Mouse (Mus musculus) lung, embryonic 14.5 days (tissue): ENCODE results near the gene Spdl1. TPM values are rescaled to one million over a fixed set of nuclear protein-coding genes. Genes with fewer than 3 reads are reported as not detected.

ENCODE experiments used
- ATAC-seq: fragments of 200-750 bp; cut with Nextera tagmentation; 2 replicates; pipeline ENCODE4 v1.8.0; 2017; ENCODE audit warnings: mild to moderate bottlenecking, moderate TSS enrichment, moderate library complexity; ENCODE audit not compliant: insufficient read depth
- DNase-seq: peaks from one replicate; pipeline ENCODE4 v3.0.0-alpha.2; 2015
- H3K27ac ChIP-seq: fragments of 300-500 bp; sonication (generic); 2 replicates; pipeline ENCODE4 v1.5.1; 2014; ENCODE audit warnings: low read depth, mild to moderate bottlenecking, moderate library complexity
- H3K27me3 ChIP-seq: fragments of 300-500 bp; sonication (generic); 2 replicates; pipeline ENCODE4 v1.6.1; 2014; ENCODE audit warnings: low read length, control low read depth; ENCODE audit not compliant: insufficient read depth
- H3K36me3 ChIP-seq: fragments of 300-500 bp; sonication (generic); 2 replicates; pipeline ENCODE4 v1.6.1; 2014; ENCODE audit warnings: control low read depth; ENCODE audit not compliant: insufficient read depth
- H3K4me1 ChIP-seq: fragments of 300-500 bp; sonication (generic); 2 replicates; pipeline ENCODE4 v1.6.1; 2014; ENCODE audit warnings: antibody characterized with exemption, control low read depth; ENCODE audit not compliant: insufficient read depth
- H3K4me2 ChIP-seq: fragments of 300-500 bp; sonication (generic); 2 replicates; pipeline ENCODE4 v1.6.1; 2014; ENCODE audit warnings: mild to moderate bottlenecking
- H3K4me3 ChIP-seq: fragments of 300-500 bp; sonication (generic); 2 replicates; pipeline ENCODE4 v1.5.1; 2014; ENCODE audit warnings: low read depth, low read length
- H3K9ac ChIP-seq: fragments of 300-500 bp; sonication (generic); 2 replicates; pipeline ENCODE4 v1.6.1; 2014
- H3K9me3 ChIP-seq: fragments of 300-500 bp; sonication (generic); 2 replicates; pipeline ENCODE4 v1.6.1; 2016; ENCODE audit warnings: low read depth, low read length, control low read depth
- CTCF ChIP-seq: IDR thresholded peaks from 2 replicates; pipeline ENCODE4 v1.5.1; 2016; ENCODE audit warnings: antibody characterized with exemption, low read depth
- WGBS: fragments of 180-500 bp; shearing (Covaris S2); extraction: QIAGEN DNeasy Blood & Tissue Kit; methylation state at CpG from one replicate; pipeline ENCODE4 v1.1.7; 2014; 5-methylcytosine and 5-hydroxymethylcytosine counted together
- polyA plus RNA-seq: library from polyadenylated mRNA; unstranded; fragments of >200 nt; fragmentation: Nextera tagmentation; extraction: Ambion mirVana; gene quantifications from 2 replicates; pipeline ENCODE4 v1.2.1, GENCODE M21; 2014

Gene Spdl1
- polyA plus RNA-seq, 1 experiment from 2014 or later, result 28.7 TPM

DNA sequence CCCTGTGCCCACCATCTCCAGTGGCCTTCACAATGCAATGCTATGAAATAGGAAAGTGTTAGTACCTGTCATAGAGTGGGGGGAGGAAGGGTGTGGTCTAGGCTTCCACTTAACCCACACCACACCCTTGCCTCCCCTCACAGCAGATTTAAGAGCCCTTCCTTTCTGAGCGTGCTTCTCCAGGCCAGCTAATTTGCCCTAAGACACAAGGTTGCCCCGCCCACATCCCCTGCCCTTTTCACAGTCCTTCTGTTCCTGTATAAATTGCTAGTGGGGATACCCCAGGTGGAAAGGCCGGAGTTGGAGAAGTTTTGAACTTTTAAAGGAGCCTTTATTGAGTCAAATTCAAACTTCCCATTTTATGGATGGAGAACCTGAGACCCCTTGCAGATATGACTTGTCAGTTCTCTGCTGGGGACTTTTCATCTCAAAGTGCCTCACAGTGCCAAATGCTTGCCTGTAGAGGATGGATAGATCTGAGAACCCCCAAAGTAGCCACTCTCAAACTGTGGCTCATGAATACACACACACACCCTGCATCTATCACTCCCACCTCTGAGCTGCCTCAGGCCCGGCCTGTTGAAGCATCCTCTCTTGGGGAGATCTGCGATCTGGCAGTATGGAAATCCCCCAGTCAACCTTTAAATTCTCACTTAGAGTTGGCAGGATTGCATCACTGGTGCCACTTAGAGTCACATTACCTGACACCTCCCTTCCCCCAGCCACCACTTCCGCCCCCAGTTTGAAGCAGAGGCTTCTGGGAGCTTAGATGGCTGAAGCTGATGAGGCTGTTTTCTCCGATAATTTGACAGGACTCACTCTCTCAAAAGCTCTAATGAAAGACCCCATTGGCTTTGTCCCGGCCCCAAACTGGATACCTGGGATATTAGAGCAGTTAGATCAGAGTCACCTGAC is 50.7 kb downstream of the Spdl1 start:
- no peak overlapping the region for H3K9ac ChIP-seq
- no peaks in the 10 kb centered on the region for H3K4me1 ChIP-seq
- no peaks in the 10 kb centered on the region for H3K9me3 ChIP-seq
- ATAC-seq (no peak), DNase-seq (no peak)
- no peaks in the 10 kb centered on the region for H3K36me3 ChIP-seq
- H3K27me3 ChIP-seq, result no peaks in the 10 kb centered on the region
- TF ChIP-seq CTCF, result no peak
- H3K4me3 ChIP-seq, result no peak overlapping the region
- H3K27ac ChIP-seq, result no peak overlapping the region
- WGBS, result 66% methylated on average over 8 of the region's 8 CpGs
- H3K4me2 ChIP-seq, result no peak overlapping the region

DNA sequence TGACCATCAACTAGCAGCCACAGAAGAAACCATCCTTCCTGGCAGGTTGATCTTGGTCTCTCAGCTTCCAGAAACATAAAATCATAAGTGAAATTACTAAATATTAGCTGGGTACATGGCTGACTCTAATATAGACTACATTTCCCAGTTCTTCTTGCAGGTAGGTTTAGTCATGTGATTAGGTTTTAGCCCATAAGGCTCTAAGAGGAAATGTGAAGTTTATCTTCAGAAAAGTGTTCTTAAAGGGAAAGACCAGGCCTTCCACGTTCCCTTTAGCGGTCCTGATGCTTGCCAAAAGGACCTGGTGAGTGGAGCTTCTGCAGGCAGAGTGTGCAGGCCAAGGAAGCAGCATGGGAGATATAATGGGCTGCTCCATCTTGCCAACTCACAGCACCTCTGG is 52.7 kb downstream of the Spdl1 start:
- no peaks in the 10 kb centered on the region for H3K36me3 ChIP-seq
- no peaks in the 10 kb centered on the region for H3K4me1 ChIP-seq
- no peak overlapping the region for H3K4me2 ChIP-seq
- ATAC-seq (no peak), DNase-seq (no peak)
- 78% methylated on average over 2 of the region's 2 CpGs for WGBS
- H3K27ac ChIP-seq, result no peak overlapping the region
- no peaks in the 10 kb centered on the region for H3K27me3 ChIP-seq
- no peak overlapping the region for H3K9ac ChIP-seq
- no peaks in the 10 kb centered on the region for H3K9me3 ChIP-seq
- no peak overlapping the region for H3K4me3 ChIP-seq
- TF ChIP-seq CTCF, result no peak

DNA sequence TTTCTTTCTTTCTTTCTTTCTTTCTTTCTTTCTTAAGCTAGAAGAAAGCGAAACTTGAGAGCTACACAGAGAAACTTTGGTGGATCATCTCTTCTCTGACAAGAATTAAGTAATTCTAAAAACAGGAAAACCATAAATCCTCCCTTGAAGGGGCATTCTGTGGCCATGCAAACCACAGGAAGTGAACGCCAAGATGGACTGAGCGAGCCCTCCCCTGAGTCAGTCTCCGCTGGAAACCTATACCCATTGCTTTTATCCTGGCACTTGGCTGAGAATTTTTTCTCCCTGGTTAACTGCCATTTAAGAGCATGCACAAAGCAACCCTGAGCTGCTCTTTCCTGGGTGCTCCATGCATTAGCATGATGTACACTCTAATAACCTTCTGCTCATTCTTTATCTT is 53.5 kb downstream of the Spdl1 start:
- no peaks in the 10 kb centered on the region for H3K9me3 ChIP-seq
- H3K4me2 ChIP-seq, result no peak overlapping the region
- no peaks in the 10 kb centered on the region for H3K36me3 ChIP-seq
- ATAC-seq (no peak), DNase-seq (no peak)
- TF ChIP-seq CTCF, result no peak
- no peaks in the 10 kb centered on the region for H3K4me1 ChIP-seq
- no peak overlapping the region for H3K9ac ChIP-seq
- WGBS, result 87% methylated on average over 4 of the region's 4 CpGs
- no peak overlapping the region for H3K27ac ChIP-seq
- no peak overlapping the region for H3K4me3 ChIP-seq
- H3K27me3 ChIP-seq, result no peaks in the 10 kb centered on the region

DNA sequence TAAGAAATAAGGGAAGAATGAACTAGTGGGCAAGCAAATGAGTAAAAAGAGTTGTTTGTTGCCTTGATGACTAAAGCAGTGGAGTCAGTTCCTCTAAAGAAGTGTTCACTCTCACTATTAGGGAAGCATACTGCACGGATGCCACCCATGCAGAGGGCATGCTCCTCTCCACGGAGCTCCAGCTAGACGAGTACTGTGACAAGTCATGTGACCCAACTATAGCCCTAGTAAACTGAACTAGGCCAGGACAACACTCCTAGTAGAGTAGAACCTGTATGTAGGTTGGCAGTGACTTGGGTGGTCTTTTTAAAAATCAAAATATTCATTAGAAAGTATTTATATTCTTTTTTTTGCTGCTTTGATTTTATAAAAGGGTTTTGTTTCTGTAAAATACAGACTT is 55.1 kb downstream of the Spdl1 start:
- H3K27ac ChIP-seq, result no peak overlapping the region
- TF ChIP-seq CTCF, result no peak
- no peaks in the 10 kb centered on the region for H3K4me1 ChIP-seq
- H3K9ac ChIP-seq, result no peak overlapping the region
- ATAC-seq (no peak), DNase-seq (no peak)
- 81% methylated on average over 3 of the region's 3 CpGs for WGBS
- H3K27me3 ChIP-seq, result no peaks in the 10 kb centered on the region
- no peaks in the 10 kb centered on the region for H3K9me3 ChIP-seq
- no peak overlapping the region for H3K4me3 ChIP-seq
- no peaks in the 10 kb centered on the region for H3K36me3 ChIP-seq
- H3K4me2 ChIP-seq, result no peak overlapping the region

DNA sequence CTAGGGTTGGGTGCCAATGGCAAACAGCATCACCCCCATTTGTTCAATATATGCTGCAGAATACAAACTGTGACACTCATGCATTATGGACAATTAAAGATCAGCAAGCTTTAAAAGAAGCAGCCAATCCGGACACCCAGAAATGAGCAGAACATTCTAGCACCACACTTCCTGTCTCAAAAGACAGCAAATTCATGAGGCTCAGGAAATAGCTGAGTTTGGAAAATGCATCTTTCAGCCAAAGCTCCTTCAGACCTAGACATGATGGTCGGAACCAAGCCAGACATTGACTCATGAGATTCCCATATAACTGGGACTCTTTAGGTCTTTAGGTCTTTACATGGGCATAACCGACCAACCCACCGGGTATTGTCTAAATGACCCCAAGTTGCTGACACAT is 55.9 kb downstream of the Spdl1 start:
- 85% methylated on average over 4 of the region's 4 CpGs for WGBS
- no peaks in the 10 kb centered on the region for H3K27me3 ChIP-seq
- no peaks in the 10 kb centered on the region for H3K4me1 ChIP-seq

DNA sequence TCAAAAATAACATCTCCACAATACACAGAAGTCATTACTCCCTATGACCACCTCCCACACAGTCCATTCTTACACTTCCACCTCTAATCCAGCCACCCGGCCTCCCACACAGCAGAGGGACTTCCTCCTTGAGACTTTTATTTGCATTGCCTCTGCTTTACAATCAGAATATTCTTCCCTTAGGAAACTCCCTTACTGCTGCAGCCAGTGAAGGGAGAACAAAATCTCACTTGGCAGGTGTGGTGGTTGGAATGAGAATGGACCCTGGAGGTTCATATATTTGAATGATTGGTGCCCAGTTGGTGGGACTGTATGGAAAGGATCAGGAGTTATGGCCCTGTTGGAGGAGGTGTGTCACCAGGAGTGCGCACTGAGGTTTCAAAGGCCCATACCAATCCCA is 57.4 kb downstream of the Spdl1 start:
- H3K27ac ChIP-seq, result no peak overlapping the region
- no peak overlapping the region for H3K9ac ChIP-seq
- H3K4me3 ChIP-seq, result no peak overlapping the region
- no peaks in the 10 kb centered on the region for H3K36me3 ChIP-seq
- DNase-seq (no peak), ATAC-seq (no peak)
- no peak for TF ChIP-seq CTCF
- H3K9me3 ChIP-seq, result no peaks in the 10 kb centered on the region
- 65% methylated on average over 2 of the region's 2 CpGs for WGBS
- no peak overlapping the region for H3K4me2 ChIP-seq
- no peaks in the 10 kb centered on the region for H3K27me3 ChIP-seq
- H3K4me1 ChIP-seq, result no peaks in the 10 kb centered on the region

More for the DNA sequence above, 55.9 kb downstream of the Spdl1 start:
- DNase-seq, result no peak
- H3K36me3 ChIP-seq, result no peaks in the 10 kb centered on the region
- no peak for TF ChIP-seq CTCF
- no peaks in the 10 kb centered on the region for H3K9me3 ChIP-seq
- H3K4me2 ChIP-seq, result no peak overlapping the region
- H3K4me3 ChIP-seq, result no peak overlapping the region
- no peak overlapping the region for H3K9ac ChIP-seq
- no peak for ATAC-seq
- H3K27ac ChIP-seq, result no peak overlapping the region

DNA sequence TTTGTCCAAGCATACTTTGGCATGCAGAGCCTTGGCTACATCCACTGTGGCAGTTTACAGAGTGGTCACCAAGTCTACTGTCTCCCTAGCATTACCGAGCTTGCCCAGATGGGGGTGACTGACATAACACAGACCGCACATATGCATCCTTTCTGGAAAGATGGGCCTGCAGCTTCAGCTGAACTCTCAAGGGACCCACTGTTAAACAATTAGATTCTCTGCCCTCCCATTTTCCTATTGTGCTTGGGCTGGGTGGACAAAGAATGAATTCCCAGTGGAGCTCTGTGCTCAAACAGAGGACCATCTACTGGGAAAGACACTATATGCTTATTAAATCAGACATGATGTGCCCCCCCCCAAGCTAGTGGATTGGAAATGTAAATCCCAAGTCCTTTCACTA is 58.8 kb downstream of the Spdl1 start:
- Histone ChIP-seq H3K9me3 (no peaks in the 10 kb centered on the region), H3K4me3 (no peak overlapping the region), H3K9ac (no peak overlapping the region), H3K36me3 (no peaks in the 10 kb centered on the region), H3K4me1 (no peaks in the 10 kb centered on the region), H3K27ac (no peak overlapping the region), H3K4me2 (no peak overlapping the region), H3K27me3 (no peaks in the 10 kb centered on the region)
- ATAC-seq (no peak), DNase-seq (no peak)
- 70% methylated on average over 2 of the region's 2 CpGs for WGBS
- no peak for TF ChIP-seq CTCF
